Mouse (Mus musculus) E14TG2a.4 (cell line): ENCODE results near the gene Saysd1.

ENCODE experiments used
- H3K27me3 ChIP-seq: 2 replicates; pipeline ENCODE4 v1.6.1; 2014; ENCODE audit warnings: low read length, control low read depth; ENCODE audit not compliant: insufficient read depth
- H3K36me3 ChIP-seq: 2 replicates; pipeline ENCODE4 v1.6.1; 2014; ENCODE audit warnings: low read length, control low read depth; ENCODE audit not compliant: insufficient read depth
- H3K4me1 ChIP-seq: replicated peaks from 2 replicates; pipeline ENCODE4 v1.6.1; 2014; ENCODE audit warnings: low read depth, low read length, control low read depth
- H3K4me3 ChIP-seq: replicated peaks from 2 replicates; pipeline ENCODE4 v1.5.1; 2014; ENCODE audit warnings: mild to moderate bottlenecking, low read length
- H3K9me3 ChIP-seq: 2 replicates; pipeline ENCODE4 v1.6.1; 2014; ENCODE audit warnings: low read length, control low read depth
- CTCF ChIP-seq: conservative IDR thresholded peaks from 2 replicates; pipeline ENCODE4 v1.5.1; 2014; ENCODE audit warnings: low read length
- NANOG ChIP-seq: IDR thresholded peaks from 2 replicates; pipeline ENCODE4 v1.6.1; 2014; ENCODE audit warnings: borderline replicate concordance, low read length, mixed read lengths
- POU5F1 ChIP-seq: IDR thresholded peaks from 2 replicates; pipeline ENCODE4 v1.6.1; 2014; ENCODE audit warnings: low read length, borderline replicate concordance

Saysd1 gene

DNA sequence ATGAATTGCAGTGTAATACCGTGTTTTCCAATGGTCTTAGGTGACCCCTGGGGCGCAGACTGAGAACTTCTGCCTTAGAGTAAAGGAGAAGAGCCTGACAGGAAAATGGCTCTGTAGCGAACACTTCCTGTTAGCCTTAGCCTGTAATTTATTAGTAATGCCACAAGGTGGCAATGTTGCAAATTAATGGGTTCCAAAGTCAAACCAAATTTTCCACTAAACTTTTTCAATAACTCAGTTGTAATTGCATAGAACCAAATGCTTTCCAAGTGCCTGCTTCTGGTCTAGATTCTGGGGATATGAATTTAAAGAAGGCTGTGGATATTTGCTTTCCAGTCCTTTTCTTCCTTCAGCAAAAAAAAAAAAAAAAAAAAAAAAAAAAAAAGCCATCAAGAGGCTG is 26.1 kb downstream of the Saysd1 start:
- Histone ChIP-seq H3K27me3 (no peaks in the 10 kb centered on the region), H3K4me1 (peaks cover 38% of the 10 kb centered on the region)
- TF ChIP-seq CTCF, result peak; percentile 75
- no peak for TF ChIP-seq POU5F1

DNA sequence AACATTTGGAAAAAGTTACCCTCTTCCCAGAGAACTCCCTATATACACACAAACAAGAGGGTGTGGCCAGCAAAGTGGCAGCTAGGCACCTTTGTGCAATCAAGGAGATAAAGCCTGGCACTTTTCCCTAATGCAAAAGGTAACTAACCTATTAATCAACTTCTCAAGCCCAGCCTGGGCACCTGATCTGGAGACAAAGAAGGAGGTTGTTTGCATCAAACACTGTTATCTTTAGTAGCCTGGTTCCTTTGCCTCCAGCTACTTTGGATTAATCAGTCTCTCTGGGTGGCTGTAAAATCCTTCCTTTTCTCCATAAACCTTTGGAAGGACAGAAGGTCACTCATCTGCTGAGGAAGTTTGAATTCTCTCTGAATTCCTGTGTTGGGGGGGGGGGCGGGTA is 27.4 kb downstream of the Saysd1 start:
- H3K9me3 ChIP-seq, result no peaks in the 10 kb centered on the region
- no peaks in the 10 kb centered on the region for H3K36me3 ChIP-seq
- H3K4me3 ChIP-seq, result no peak overlapping the region
- H3K27me3 ChIP-seq, result peaks cover 4% of the 10 kb centered on the region; the same call in 1 of the 2 replicates
- H3K4me1 ChIP-seq, result peaks cover 27% of the 10 kb centered on the region
- no peak for TF ChIP-seq NANOG
- TF ChIP-seq CTCF, result no peak
- no peak for TF ChIP-seq POU5F1

More for the DNA sequence above, 26.1 kb downstream of the Saysd1 start:
- H3K36me3 ChIP-seq, result no peaks in the 10 kb centered on the region
- no peak overlapping the region for H3K4me3 ChIP-seq
- no peaks in the 10 kb centered on the region for H3K9me3 ChIP-seq

DNA sequence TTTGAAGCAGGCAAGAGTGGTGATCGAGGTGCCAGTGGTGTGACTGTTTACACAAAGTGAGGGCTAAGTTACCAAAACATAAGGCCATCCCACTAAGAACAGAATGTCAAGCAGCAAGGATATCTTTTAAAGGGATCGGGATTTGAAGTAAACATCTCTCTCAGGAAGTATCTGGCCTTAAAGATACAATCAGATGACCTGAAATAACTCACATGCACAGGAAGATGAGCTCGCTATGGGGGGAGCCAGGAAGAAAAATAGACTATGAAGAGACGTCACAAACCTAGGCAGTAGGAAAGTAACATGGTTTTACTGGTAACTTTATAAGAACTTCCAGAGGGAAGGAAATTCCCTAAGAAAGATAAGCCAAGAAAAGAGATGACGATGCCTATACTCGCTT is 32.1 kb downstream of the Saysd1 start:
- no peaks in the 10 kb centered on the region for H3K4me1 ChIP-seq
- H3K4me3 ChIP-seq, result no peak overlapping the region
- TF ChIP-seq POU5F1, result no peak
- no peak for TF ChIP-seq CTCF
- no peak for TF ChIP-seq NANOG
- H3K9me3 ChIP-seq, result no peaks in the 10 kb centered on the region
- H3K36me3 ChIP-seq, result no peaks in the 10 kb centered on the region
- H3K27me3 ChIP-seq, result peaks cover 4% of the 10 kb centered on the region; the same call in 1 of the 2 replicates

DNA sequence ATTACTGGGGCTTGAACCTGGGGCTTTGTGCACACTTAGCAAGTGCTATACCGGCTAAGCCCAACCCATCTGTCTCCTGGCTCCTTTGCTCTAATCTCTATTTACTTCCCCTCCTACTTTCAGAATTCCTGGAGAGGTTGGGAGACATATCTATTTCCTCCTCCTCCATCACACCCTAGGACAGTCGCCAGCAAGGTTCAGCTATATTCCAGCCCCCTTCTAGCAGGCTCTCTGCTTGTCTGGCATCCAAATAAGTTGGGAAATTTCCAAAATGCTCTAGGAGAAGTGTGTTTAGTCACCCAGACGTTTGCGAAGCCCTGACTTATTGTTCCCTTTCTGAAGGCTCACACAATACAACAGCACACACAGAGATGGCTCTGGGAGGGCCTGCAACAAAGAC is 35.1 kb downstream of the Saysd1 start:
- Histone ChIP-seq H3K4me3 (no peak overlapping the region), H3K4me1 (no peaks in the 10 kb centered on the region), H3K27me3 (peaks cover 4% of the 10 kb centered on the region; the same call in 1 of the 2 replicates), H3K9me3 (no peaks in the 10 kb centered on the region), H3K36me3 (no peaks in the 10 kb centered on the region)
- no peak for TF ChIP-seq NANOG
- no peak for TF ChIP-seq CTCF
- no peak for TF ChIP-seq POU5F1

DNA sequence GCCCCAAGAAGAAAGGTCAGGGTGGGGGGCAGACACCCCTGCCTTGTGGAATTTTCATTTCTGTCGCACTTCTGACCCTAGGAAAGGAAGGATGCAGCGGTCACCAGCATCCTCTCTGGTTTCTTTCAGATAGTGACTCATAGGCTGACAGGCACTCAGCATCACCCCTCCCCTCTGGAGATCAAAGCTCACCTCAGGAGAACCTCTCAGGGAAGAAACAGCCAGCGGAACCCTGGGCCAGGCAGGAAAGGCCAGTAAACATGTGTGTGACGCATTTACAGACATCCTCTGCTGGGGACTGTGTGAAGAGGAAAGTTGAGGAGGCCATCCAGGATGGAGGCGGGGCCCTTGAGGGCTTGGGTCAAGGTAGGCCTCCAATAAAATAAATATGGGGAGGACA is 40.3 kb downstream of the Saysd1 start:
- no peak overlapping the region for H3K4me3 ChIP-seq
- no peaks in the 10 kb centered on the region for H3K36me3 ChIP-seq
- H3K27me3 ChIP-seq, result peaks cover 8% of the 10 kb centered on the region
- H3K4me1 ChIP-seq, result peaks cover 5% of the 10 kb centered on the region; the same call in 1 of the 2 replicates
- TF ChIP-seq POU5F1 (no peak), CTCF (no peak), NANOG (no peak)
- H3K9me3 ChIP-seq, result no peaks in the 10 kb centered on the region

DNA sequence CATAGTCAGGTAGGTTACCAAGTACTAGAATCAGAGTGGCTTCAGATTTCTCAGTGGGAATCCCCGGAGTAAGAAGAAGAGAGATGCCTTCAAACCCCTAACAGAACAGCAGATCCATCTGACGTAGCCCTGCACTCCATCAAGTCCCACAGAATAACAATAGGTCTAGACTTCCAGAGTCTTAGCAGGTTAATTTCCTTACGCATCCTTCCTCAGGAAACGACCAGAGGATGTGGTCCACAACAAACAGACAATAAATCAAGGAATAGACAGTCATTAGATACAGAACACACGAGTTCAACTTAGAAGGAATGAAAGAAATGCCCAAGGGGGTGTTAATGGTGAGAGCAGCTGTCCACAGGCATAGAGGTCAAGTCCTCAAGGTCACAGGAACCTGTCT is 43.4 kb downstream of the Saysd1 start:
- Histone ChIP-seq H3K4me1 (peaks cover 5% of the 10 kb centered on the region; the same call in 1 of the 2 replicates), H3K36me3 (no peaks in the 10 kb centered on the region), H3K4me3 (no peak overlapping the region), H3K9me3 (no peaks in the 10 kb centered on the region), H3K27me3 (peaks cover 29% of the 10 kb centered on the region)
- TF ChIP-seq NANOG (no peak), CTCF (no peak), POU5F1 (no peak)

DNA sequence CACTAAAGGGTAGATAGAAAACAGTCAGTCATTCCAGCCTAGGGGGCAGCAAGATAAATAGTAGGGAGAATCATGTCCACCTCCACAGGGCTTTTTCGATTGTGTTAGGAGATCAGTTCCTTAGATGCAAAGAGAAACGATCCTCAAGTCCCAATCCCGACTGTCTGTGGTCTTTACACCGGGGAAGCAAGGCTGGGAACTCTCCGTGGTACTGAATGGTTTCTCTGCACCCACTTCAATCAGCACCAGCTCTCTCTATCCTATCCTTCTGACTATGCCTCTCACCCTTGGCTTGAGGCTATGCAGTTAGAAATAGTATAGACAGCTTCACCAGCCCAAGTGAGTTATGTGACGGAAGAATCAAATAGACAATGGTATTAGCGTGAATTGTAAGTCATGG is 44.8 kb downstream of the Saysd1 start:
- Histone ChIP-seq H3K4me1 (peaks cover 5% of the 10 kb centered on the region; the same call in 1 of the 2 replicates), H3K36me3 (no peaks in the 10 kb centered on the region), H3K9me3 (no peaks in the 10 kb centered on the region), H3K27me3 (peaks cover 32% of the 10 kb centered on the region), H3K4me3 (no peak overlapping the region)
- no peak for TF ChIP-seq POU5F1
- no peak for TF ChIP-seq NANOG
- no peak for TF ChIP-seq CTCF

DNA sequence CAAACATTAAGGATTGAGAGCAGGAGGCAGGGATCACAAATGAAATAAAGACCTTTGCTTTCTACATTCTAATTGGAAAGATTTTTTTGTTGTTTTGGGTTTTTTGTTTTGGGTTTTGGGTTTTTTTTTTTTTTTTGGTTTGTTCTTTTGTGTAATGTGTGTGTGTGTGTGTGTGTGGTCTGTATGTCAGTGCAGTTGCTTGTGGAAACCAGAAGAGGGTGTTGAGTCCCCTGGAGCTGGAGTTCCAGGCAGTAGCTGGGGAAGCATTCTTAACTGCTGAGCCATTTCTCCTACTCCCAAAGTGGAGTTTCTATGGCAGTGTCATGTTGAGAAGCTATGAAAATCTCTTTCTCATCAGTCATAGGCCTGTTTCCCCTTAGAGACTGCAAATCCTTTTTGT is 54.0 kb downstream of the Saysd1 start:
- Histone ChIP-seq H3K27me3 (no peaks in the 10 kb centered on the region), H3K36me3 (peaks cover 21% of the 10 kb centered on the region), H3K9me3 (no peaks in the 10 kb centered on the region), H3K4me1 (peaks cover 45% of the 10 kb centered on the region), H3K4me3 (no peak overlapping the region)
- TF ChIP-seq POU5F1 (no peak), CTCF (peak; percentile 18)

DNA sequence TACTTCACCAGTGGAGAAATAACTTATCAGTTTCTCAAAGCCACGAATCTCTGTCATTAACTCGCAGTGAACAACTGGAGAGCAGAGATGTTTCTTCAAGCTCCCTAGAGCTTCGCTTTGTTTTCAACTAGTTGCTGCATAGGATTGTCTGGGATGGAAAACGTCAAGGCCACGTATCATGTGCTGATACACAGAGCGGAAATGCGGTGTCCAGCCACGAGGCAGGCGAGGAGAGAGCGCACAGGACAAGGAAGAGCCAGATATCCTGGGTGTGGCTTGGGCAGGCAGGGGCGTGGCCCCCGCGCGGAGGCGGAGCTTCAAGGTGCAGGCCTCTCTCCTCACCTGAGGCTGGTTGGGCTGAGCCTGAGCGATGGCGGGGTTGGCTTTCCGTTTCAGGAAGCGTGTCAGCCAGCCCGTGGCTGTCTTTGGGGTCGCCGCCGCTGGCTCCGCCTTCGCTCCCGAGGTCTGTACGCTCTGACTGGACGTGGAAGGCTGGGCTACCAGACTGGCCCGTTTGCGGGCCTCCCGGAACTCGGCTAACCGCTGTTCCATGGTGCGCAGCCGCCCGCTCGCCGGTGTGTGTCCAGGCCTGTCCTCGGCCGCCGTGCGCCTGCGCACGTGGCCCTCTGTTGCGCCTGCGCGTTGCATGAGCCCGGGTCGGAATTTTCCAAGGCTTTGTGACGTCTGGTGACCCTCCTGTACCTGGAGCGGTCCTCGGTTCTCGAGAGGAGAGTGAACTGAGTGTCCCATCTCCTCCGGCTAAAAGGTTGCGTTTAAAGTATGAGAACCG is 55.6 kb downstream of the Saysd1 start:
- Histone ChIP-seq H3K36me3 (peaks cover 21% of the 10 kb centered on the region), H3K4me3 (peak overlapping the region; percentile 81), H3K27me3 (no peaks in the 10 kb centered on the region), H3K4me1 (peaks cover 45% of the 10 kb centered on the region), H3K9me3 (no peaks in the 10 kb centered on the region)
- TF ChIP-seq CTCF, result no peak
- no peak for TF ChIP-seq POU5F1
- TF ChIP-seq NANOG, result no peak
